Mouse (Mus musculus) stomach, embryonic 15.5 days (tissue): ENCODE results near the gene Amelx. TPM values are rescaled to one million over a fixed set of nuclear protein-coding genes. Genes with fewer than 3 reads are reported as not detected.

Source experiments
- polyA plus RNA-seq: library from polyadenylated mRNA; unstranded; fragments of >200 nt; fragmentation: Nextera tagmentation; extraction: Ambion mirVana; gene quantifications from 2 replicates; pipeline ENCODE4 v1.2.1, GENCODE M21; 2015

Amelx gene
- polyA plus RNA-seq, 1 experiment from 2014 or later: 0.26 TPM

Other genes starting within 250 kb of the Amelx start
- gene Hccs, start 133.2 kb upstream of the Amelx start, polyA plus RNA-seq: 28.2 and 31.3 TPM in 2 replicates